ENCODE assay signal across 11 mouse cellular contexts in genomic region chr13:83880305-83880704, GRCm38 (mm10).
DNase-seq lines count a peak whose midpoint lies in the region; ATAC-seq lines count a peak whose summit lies in the region.
"Had no signal": no experiment of that assay in that cellular context is flagged by ENCODE, and none has a peak within 500 bp of the region (broad histone marks: within the 10 kb centered on the region; RNA-seq: fewer than 3 reads in every experiment).

No protein-coding gene starts in this region.

- H3K9ac ChIP-seq in embryonic facial prominence, embryonic 11.5 days (replicated peaks; ENCODE audit: low read length) = no peak overlapping the region
- H3K9ac ChIP-seq in hindbrain, embryonic 11.5 days (ENCODE audit: low read depth, low read length) = no peak overlapping the region
- no peak overlapping the region; the same call in 1 of the 2 replicates for H3K9ac ChIP-seq in midbrain, embryonic 16.5 days (ENCODE audit: low read depth, low read length)
- no peak overlapping the region for H3K9ac ChIP-seq in kidney, embryonic 14.5 days (ENCODE audit: low read depth, low read length)
- H3K9ac ChIP-seq: liver, embryonic 13.5 days had no signal

- peak; percentile 80 for DNase-seq in Muller cell, postnatal 12 days (ENCODE audit: inconsistent ontology term)
- DNase-seq in embryonic facial prominence, embryonic 11.5 days (ENCODE audit: low spot score) = peak; percentile 19
- peak; percentile 53 for DNase-seq in hindbrain, embryonic 11.5 days (ENCODE audit: low spot score)
- no peak for DNase-seq in kidney, postnatal 25 days
- no peak for DNase-seq in gastrocnemius, adult 8-10 months (ENCODE audit: low spot score in 2 of 2)
- DNase-seq: kidney, postnatal 10 days; liver, embryonic 13.5 days; lung, postnatal 4 days; thymus, adult 18-20 months had no signal

- H3K9me3 ChIP-seq in embryonic facial prominence, embryonic 11.5 days (replicated peaks; ENCODE audit: control insufficient read depth, low read length) = no peaks in the 10 kb centered on the region
- no peaks in the 10 kb centered on the region for H3K9me3 ChIP-seq in hindbrain, embryonic 11.5 days (ENCODE audit: control insufficient read depth, low read length)
- no peaks in the 10 kb centered on the region for H3K9me3 ChIP-seq in midbrain, embryonic 16.5 days (replicated peaks; ENCODE audit: control insufficient read depth, low read length, poor library complexity, severe bottlenecking)
- no peaks in the 10 kb centered on the region for H3K9me3 ChIP-seq in kidney, embryonic 14.5 days (ENCODE audit: control insufficient read depth, low read length)
- H3K9me3 ChIP-seq: liver, embryonic 13.5 days had no signal

- H3K4me1 ChIP-seq in embryonic facial prominence, embryonic 11.5 days (ENCODE audit: control insufficient read depth, insufficient read depth, low read length) = no peaks in the 10 kb centered on the region
- H3K4me1 ChIP-seq in hindbrain, embryonic 11.5 days (replicated peaks; ENCODE audit: control insufficient read depth, insufficient read depth, low read length) = no peaks in the 10 kb centered on the region
- peaks cover 12% of the 10 kb centered on the region for H3K4me1 ChIP-seq in midbrain, embryonic 16.5 days (ENCODE audit: control insufficient read depth, insufficient read depth, low read length)
- no peaks in the 10 kb centered on the region for H3K4me1 ChIP-seq in kidney, embryonic 14.5 days (ENCODE audit: control insufficient read depth, insufficient read depth, low read length)
- H3K4me1 ChIP-seq: liver, embryonic 13.5 days had no signal

- no peaks in the 10 kb centered on the region for H3K36me3 ChIP-seq in embryonic facial prominence, embryonic 11.5 days (replicated peaks; ENCODE audit: control insufficient read depth, insufficient read depth, low read depth, low read length)
- no peaks in the 10 kb centered on the region for H3K36me3 ChIP-seq in hindbrain, embryonic 11.5 days (ENCODE audit: control insufficient read depth, insufficient read depth, low read length)
- H3K36me3 ChIP-seq in midbrain, embryonic 16.5 days (ENCODE audit: control insufficient read depth, insufficient read depth, low read length) = no peaks in the 10 kb centered on the region
- no peaks in the 10 kb centered on the region for H3K36me3 ChIP-seq in kidney, embryonic 14.5 days (ENCODE audit: control insufficient read depth, insufficient read depth, low read length)
- H3K36me3 ChIP-seq: liver, embryonic 13.5 days had no signal

- H3K4me3 ChIP-seq in embryonic facial prominence, embryonic 11.5 days (ENCODE audit: low read depth, low read length) = no peak overlapping the region
- H3K4me3 ChIP-seq in hindbrain, embryonic 11.5 days (ENCODE audit: low read depth, low read length) = no peak overlapping the region
- no peak overlapping the region for H3K4me3 ChIP-seq in midbrain, embryonic 16.5 days (ENCODE audit: low read depth, low read length)
- H3K4me3 ChIP-seq in kidney, embryonic 14.5 days (ENCODE audit: low read length) = no peak overlapping the region
- H3K4me3 ChIP-seq: liver, embryonic 13.5 days had no signal

- H3K27me3 ChIP-seq in embryonic facial prominence, embryonic 11.5 days (ENCODE audit: control insufficient read depth, insufficient read depth, low read length) = no peaks in the 10 kb centered on the region
- no peaks in the 10 kb centered on the region for H3K27me3 ChIP-seq in hindbrain, embryonic 11.5 days (ENCODE audit: control insufficient read depth, insufficient read depth, low read length)
- no peaks in the 10 kb centered on the region for H3K27me3 ChIP-seq in midbrain, embryonic 16.5 days (ENCODE audit: control insufficient read depth, insufficient read depth, low read depth, low read length)
- no peaks in the 10 kb centered on the region for H3K27me3 ChIP-seq in kidney, embryonic 14.5 days (ENCODE audit: control insufficient read depth, insufficient read depth, low read length)
- H3K27me3 ChIP-seq: liver, embryonic 13.5 days had no signal

- no peak overlapping the region for H3K27ac ChIP-seq in embryonic facial prominence, embryonic 11.5 days (replicated peaks; ENCODE audit: low read depth, low read length)
- peak overlapping the region; percentile 40 for H3K27ac ChIP-seq in hindbrain, embryonic 11.5 days (ENCODE audit: low read depth, low read length)
- peak overlapping the region; percentile 76 for H3K27ac ChIP-seq in midbrain, embryonic 16.5 days (ENCODE audit: low read length)
- no peak overlapping the region for H3K27ac ChIP-seq in kidney, embryonic 14.5 days (ENCODE audit: low read depth, low read length)
- H3K27ac ChIP-seq: liver, embryonic 13.5 days had no signal

- ATAC-seq in embryonic facial prominence, embryonic 11.5 days (replicated peaks; ENCODE audit: insufficient number of reproducible peaks, low FRiP score, low TSS enrichment, low read depth) = peak; percentile 72
- peak; percentile 51 for ATAC-seq in hindbrain, embryonic 11.5 days (ENCODE audit: low FRiP score)
- peak; percentile 53 for ATAC-seq in midbrain, embryonic 16.5 days
- no peak for ATAC-seq in kidney, embryonic 14.5 days (ENCODE audit: low FRiP score, low TSS enrichment)

- H3K4me2 ChIP-seq in embryonic facial prominence, embryonic 11.5 days (ENCODE audit: low read depth, low read length) = no peak overlapping the region
- H3K4me2 ChIP-seq in hindbrain, embryonic 11.5 days (replicated peaks; ENCODE audit: low read depth, low read length) = no peak overlapping the region
- 0 out of 2 replicates have a peak overlapping the region, but pooled peaks have one; percentile 4 for H3K4me2 ChIP-seq in midbrain, embryonic 16.5 days (ENCODE audit: low read length)
- no peak overlapping the region for H3K4me2 ChIP-seq in kidney, embryonic 14.5 days (replicated peaks; ENCODE audit: low read depth, low read length)
- H3K4me2 ChIP-seq: liver, embryonic 13.5 days had no signal

- 56% methylated on average over 2 of the region's 2 CpGs for WGBS in embryonic facial prominence, embryonic 11.5 days
- 48% methylated on average over 2 of the region's 2 CpGs for WGBS in hindbrain, embryonic 11.5 days
- WGBS in midbrain, embryonic 16.5 days = 32% methylated on average over 2 of the region's 2 CpGs
- WGBS in kidney, embryonic 14.5 days = 87% methylated on average over 2 of the region's 2 CpGs

Comparison
In these comparisons a context has a peak if more than half of its experiments do, and no peak if none do; other contexts are left out.
1. DNase-seq: peak in Muller cell, postnatal 12 days (single experiment), embryonic facial prominence, embryonic 11.5 days (single experiment) and hindbrain, embryonic 11.5 days (single experiment); none in kidney, postnatal 25 days (0 of 2) and gastrocnemius, adult 8-10 months (0 of 2).
2. H3K27ac ChIP-seq: peak in hindbrain, embryonic 11.5 days (single experiment) and midbrain, embryonic 16.5 days (single experiment); none in embryonic facial prominence, embryonic 11.5 days (single experiment) and kidney, embryonic 14.5 days (single experiment).